Mouse (Mus musculus): Measurements from ENCODE around the gene Fgd2.

Fgd2 gene

DNA sequence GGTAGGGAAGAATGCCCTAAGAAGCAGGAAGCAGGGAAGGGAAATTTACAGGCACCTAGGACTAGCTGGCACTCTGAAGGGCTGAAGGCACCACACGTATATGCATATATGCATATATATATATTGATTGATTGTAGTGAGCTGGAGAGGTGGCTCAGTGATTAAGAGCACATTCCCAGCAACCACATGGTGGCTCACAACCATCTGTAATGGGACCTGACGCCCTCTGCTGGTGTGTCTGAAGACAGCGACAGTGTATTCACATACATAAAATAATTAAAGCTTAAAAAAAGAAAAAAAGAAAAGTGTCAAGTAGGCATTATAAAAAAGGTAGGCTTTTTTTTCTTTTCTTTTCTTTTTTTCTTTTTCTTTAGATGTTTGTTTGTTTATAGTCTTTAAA, 60.6 kb downstream of the Fgd2 start:
- in situ Hi-C loops (cut with MboI, MseI): loop anchor here (10.0 kb wide), 1 partner anchor 543 kb away; no protein-coding TSS in a partner anchor

DNA sequence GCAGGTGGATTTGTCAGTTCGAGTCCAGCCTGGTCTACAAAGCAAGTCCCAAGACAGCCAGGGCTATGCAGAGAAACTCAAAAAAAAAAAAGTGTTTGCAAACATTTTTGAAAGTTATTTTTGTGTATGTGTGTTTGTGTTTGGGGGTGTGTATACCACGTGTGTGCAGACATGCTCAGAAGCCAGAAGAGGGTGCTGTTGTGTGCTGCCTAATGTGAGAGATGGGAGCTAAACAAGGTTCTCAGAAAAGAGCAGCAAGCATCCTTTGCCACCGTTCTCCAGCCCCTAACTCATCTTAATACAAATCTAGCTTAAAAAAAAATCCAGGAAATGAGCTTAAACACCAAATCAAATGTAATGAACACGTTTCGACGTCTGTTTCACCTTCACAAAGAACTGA, 61.6 kb downstream of the Fgd2 start:
- in situ Hi-C loops (cut with MboI, MseI): loop anchor here (10.0 kb wide), 1 partner anchor 542 kb away; no protein-coding TSS in a partner anchor

DNA sequence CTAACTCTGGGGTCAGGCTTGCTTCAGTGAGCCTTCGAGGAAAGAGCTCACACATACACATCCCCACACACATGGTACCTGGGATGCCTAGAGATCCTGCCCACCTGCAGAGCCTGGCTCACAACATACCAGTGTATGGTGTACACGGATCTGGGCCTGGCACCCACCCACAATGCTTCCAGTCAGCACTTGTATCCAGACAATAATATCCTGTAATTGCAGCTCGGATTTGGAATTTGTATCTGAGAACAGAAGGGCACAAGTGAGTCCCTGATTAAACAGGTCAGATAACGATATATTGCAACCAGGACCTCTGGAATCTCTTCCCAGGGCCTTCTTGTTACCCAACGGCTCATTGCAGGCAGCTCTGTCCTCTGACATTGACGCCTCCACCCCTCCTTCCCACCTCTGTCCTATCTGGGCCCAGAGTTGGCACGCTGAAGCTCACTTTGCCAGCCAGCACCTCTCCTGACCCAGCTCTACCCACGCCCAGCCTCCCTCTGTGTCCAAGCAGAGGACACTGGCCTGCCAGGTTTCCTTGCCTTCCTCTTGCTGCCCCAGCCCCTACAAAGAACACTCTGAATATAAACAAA, 62.3 kb downstream of the Fgd2 start:
- in situ Hi-C loops (cut with MboI, MseI): loop anchor here (10.0 kb wide), 1 partner anchor 542 kb away; no protein-coding TSS in a partner anchor

DNA sequence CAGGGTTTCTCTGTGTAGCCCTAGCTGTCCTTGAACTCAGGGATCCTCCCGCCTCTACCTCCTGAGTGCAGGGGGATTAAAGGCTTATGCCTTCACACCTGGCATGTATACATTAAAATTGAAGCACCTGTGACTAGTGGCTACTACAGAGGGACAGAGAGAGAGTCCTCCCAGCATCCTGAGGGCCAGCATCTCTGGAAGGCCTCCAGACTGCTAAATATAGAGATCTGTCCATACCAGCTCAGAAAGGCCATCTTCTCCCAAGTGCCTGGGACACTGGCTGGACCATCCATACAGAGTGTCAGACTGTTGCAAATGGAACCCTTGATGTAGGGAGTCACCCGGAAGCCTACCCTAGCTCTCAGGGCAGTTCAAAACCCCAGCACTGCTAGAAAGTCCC, 63.3 kb downstream of the Fgd2 start:
- in situ Hi-C loops (cut with MboI, MseI): loop anchor here (10.0 kb wide), 1 partner anchor 541 kb away; no protein-coding TSS in a partner anchor

DNA sequence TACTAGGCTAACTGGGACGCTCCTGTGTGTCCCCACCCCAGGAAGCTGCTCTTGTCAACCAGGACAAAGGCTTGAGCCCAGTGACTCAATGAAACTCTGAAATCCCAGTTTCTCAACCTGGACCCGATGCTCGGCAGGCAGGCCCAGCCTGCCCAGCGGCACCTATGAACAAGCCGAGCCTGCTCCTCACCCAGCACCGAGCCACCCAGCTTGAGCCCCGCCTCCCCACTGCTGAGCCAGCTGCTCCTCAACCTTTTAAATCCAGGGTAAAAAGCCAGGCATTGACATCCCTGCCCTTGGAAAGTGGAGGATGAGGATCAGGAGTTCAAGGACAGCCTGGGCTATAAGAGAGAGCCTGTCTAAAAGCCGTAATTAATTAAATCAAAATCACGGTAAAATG, 64.6 kb downstream of the Fgd2 start:
- in situ Hi-C loops (cut with MboI, MseI): loop anchor here (10.0 kb wide), 1 partner anchor 539 kb away; no protein-coding TSS in a partner anchor

DNA sequence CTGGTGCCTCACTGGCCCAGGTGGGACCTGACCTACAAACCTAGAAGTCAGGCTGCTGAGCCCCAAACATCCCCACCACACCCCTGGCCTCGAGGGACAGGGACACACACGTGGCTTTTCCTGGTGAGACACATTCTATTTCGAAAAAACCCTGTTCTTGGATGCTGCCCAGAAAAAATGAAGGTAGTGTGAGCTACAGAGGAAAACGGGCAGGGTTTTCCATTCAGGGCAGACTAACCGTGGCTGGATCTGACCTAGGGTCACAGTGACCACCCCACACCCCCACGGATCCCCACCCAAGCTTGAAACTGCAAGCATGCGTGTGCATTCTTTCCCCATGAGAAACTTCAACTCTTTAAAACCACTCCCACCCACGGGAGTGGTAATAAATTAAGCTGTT, 67.5 kb downstream of the Fgd2 start:
- in situ Hi-C loops (cut with MboI, MseI): loop anchor here (10.0 kb wide), 1 partner anchor 537 kb away; no protein-coding TSS in a partner anchor

DNA sequence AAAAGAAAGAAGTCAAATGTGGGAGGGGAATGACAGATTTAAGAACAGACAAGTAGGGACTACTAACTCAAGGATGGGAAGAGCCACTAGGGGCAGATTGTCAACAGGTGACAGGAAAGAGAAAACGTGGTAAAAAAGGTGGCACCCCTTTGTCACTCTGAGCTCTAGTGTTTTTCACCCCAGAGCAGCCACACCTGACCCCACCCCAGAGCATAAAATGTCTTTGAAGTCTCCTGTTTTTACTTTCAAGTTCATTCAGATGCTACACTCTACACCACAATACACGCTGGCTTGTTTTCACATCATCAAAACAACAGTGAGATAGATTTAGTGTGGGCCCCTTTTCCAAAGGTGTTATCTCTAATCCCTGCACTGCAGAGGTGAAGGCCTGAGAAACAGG, 68.1 kb downstream of the Fgd2 start:
- in situ Hi-C loops (cut with MboI, MseI): loop anchor here (10.0 kb wide), 1 partner anchor 536 kb away; no protein-coding TSS in a partner anchor

Measured in T-helper 1 cell (primary cell).